Mouse (Mus musculus) ZHBTc4 (cell line): ENCODE data around the gene Dbn1.

Experiments used
- DNase-seq: peaks from one replicate; pipeline ENCODE4 v3.0.0-alpha.2; 2011; ENCODE audit warnings: low read depth, low spot score

The Dbn1 gene

GRCm38 (mm10) chr13:55510668-55511491 is 23.0 kb upstream of the Dbn1 start:
- peak; percentile 61 for DNase-seq

- peak; percentile 47 for DNase-seq
These were observed 22.4 kb upstream of the Dbn1 start for GRCm38 (mm10) chr13:55510332-55510667.

GRCm38 (mm10) chr13:55508531-55508930 is 20.6 kb upstream of the Dbn1 start:
- DNase-seq = no peak

- DNase-seq = peak; percentile 88
These were observed 20.0 kb upstream of the Dbn1 start for GRCm38 (mm10) chr13:55507877-55508276.

- DNase-seq = no peak
These were observed 18.8 kb upstream of the Dbn1 start for GRCm38 (mm10) chr13:55506697-55507096.

GRCm38 (mm10) chr13:55505810-55506209 is 17.9 kb upstream of the Dbn1 start:
- DNase-seq = no peak

- no peak for DNase-seq
These were observed 16.5 kb upstream of the Dbn1 start for GRCm38 (mm10) chr13:55504390-55504789.

GRCm38 (mm10) chr13:55502405-55502804 is 14.5 kb upstream of the Dbn1 start:
- DNase-seq = no peak

- DNase-seq = no peak
These were observed 12.7 kb upstream of the Dbn1 start for GRCm38 (mm10) chr13:55500575-55500974.

GRCm38 (mm10) chr13:55498906-55499305 is 11.0 kb upstream of the Dbn1 start:
- no peak for DNase-seq

GRCm38 (mm10) chr13:55496661-55497060 is 8.8 kb upstream of the Dbn1 start:
- DNase-seq = no peak

GRCm38 (mm10) chr13:55495702-55496101 is 7.8 kb upstream of the Dbn1 start:
- no peak for DNase-seq

- DNase-seq = no peak
These were observed 7.1 kb upstream of the Dbn1 start for GRCm38 (mm10) chr13:55494883-55495621.

- no peak for DNase-seq
These were observed 6.3 kb upstream of the Dbn1 start for GRCm38 (mm10) chr13:55494257-55494656.

GRCm38 (mm10) chr13:55486916-55487577 is 864 bp downstream of the Dbn1 start:
- DNase-seq = peak; percentile 42

GRCm38 (mm10) chr13:55486029-55486794 is 1.7 kb downstream of the Dbn1 start:
- DNase-seq = no peak

- no peak for DNase-seq
These were observed 3.3 kb downstream of the Dbn1 start for GRCm38 (mm10) chr13:55484520-55485088.

- no peak for DNase-seq
These were observed 4.3 kb downstream of the Dbn1 start for GRCm38 (mm10) chr13:55483593-55483992.

GRCm38 (mm10) chr13:55483071-55483470 is 4.8 kb downstream of the Dbn1 start:
- no peak for DNase-seq

GRCm38 (mm10) chr13:55482542-55482941 is 5.4 kb downstream of the Dbn1 start:
- no peak for DNase-seq

- no peak for DNase-seq
These were observed 8.0 kb downstream of the Dbn1 start for GRCm38 (mm10) chr13:55479929-55480328.
